Comparison of ENCODE assay signal across 30 mouse cellular contexts in genomic region chr10:37177071-37177470, GRCm38 (mm10).
"Had no signal": no experiment of that assay in that cellular context is flagged by ENCODE, and none has a peak within 500 bp of the region (broad histone marks: within the 10 kb centered on the region; RNA-seq: fewer than 3 reads in every experiment).

No protein-coding gene starts in this region.

- H3K36me3 ChIP-seq: limb, embryonic 10.5 days; limb, embryonic 12.5 days; limb, embryonic 13.5 days; limb, embryonic 15.5 days; liver, embryonic 12.5 days; liver, embryonic 13.5 days; liver, embryonic 15.5 days; lung, embryonic 15.5 days; midbrain, embryonic 10.5 days; midbrain, embryonic 12.5 days; midbrain, embryonic 13.5 days; midbrain, embryonic 15.5 days had no signal

- H3K9ac ChIP-seq: limb, embryonic 12.5 days; limb, embryonic 13.5 days; limb, embryonic 15.5 days; liver, embryonic 12.5 days; liver, embryonic 13.5 days; liver, embryonic 14.5 days; liver, embryonic 15.5 days; liver, postnatal 0 days; lung, embryonic 14.5 days; lung, embryonic 15.5 days; midbrain, embryonic 12.5 days; midbrain, embryonic 13.5 days; midbrain, embryonic 15.5 days had no signal

- DNase-seq: left cerebral cortex, postnatal 4 days; liver; liver, embryonic 13.5 days; liver, postnatal 0 days; lung, adult 18-20 months; lung, adult 2 months; lung, embryonic 14.5 days; lung, postnatal 10 days; lung, postnatal 14 days; lung, postnatal 36 days; lung, postnatal 4 days; midbrain, embryonic 14.5 days had no signal

- H3K4me2 ChIP-seq: limb, embryonic 12.5 days; limb, embryonic 13.5 days; limb, embryonic 15.5 days; liver, embryonic 11.5 days; liver, embryonic 12.5 days; liver, embryonic 13.5 days; liver, embryonic 15.5 days; lung, embryonic 14.5 days; lung, embryonic 15.5 days; midbrain, embryonic 11.5 days; midbrain, embryonic 12.5 days; midbrain, embryonic 13.5 days; midbrain, embryonic 15.5 days had no signal

- H3K27me3 ChIP-seq: limb, embryonic 12.5 days; limb, embryonic 13.5 days; limb, embryonic 15.5 days; liver, embryonic 12.5 days; liver, embryonic 13.5 days; liver, embryonic 15.5 days; lung, embryonic 15.5 days; megakaryocyte, embryonic 14.5 days; midbrain, embryonic 12.5 days; midbrain, embryonic 13.5 days; midbrain, embryonic 15.5 days had no signal

- H3K9me3 ChIP-seq: limb, embryonic 10.5 days; limb, embryonic 15.5 days; liver, embryonic 12.5 days; liver, embryonic 13.5 days; liver, embryonic 15.5 days; lung, embryonic 15.5 days; midbrain, embryonic 12.5 days; midbrain, embryonic 13.5 days; midbrain, embryonic 15.5 days had no signal

- H3K27ac ChIP-seq: left cerebral cortex, adult 2 months; limb, embryonic 10.5 days; limb, embryonic 12.5 days; limb, embryonic 13.5 days; limb, embryonic 15.5 days; liver, embryonic 12.5 days; liver, embryonic 13.5 days; liver, embryonic 14.5 days; liver, embryonic 15.5 days; lung, embryonic 15.5 days; macrophage; midbrain, embryonic 10.5 days; midbrain, embryonic 12.5 days; midbrain, embryonic 13.5 days; midbrain, embryonic 15.5 days had no signal

- H3K4me1 ChIP-seq: limb, embryonic 10.5 days; limb, embryonic 12.5 days; limb, embryonic 13.5 days; limb, embryonic 15.5 days; liver, embryonic 12.5 days; liver, embryonic 13.5 days; liver, embryonic 15.5 days; lung, embryonic 15.5 days; megakaryocyte, embryonic 14.5 days had no signal

- H3K4me3 ChIP-seq: left cerebral cortex, adult 2 months; limb, embryonic 10.5 days; limb, embryonic 12.5 days; limb, embryonic 13.5 days; limb, embryonic 15.5 days; liver, embryonic 12.5 days; liver, embryonic 13.5 days; liver, embryonic 15.5 days; lung, embryonic 15.5 days; megakaryocyte, embryonic 14.5 days; midbrain, embryonic 10.5 days; midbrain, embryonic 12.5 days; midbrain, embryonic 13.5 days; midbrain, embryonic 15.5 days; myocyte had no signal
